Mouse (Mus musculus): ENCODE measurements around the gene Olfr432.

DNA sequence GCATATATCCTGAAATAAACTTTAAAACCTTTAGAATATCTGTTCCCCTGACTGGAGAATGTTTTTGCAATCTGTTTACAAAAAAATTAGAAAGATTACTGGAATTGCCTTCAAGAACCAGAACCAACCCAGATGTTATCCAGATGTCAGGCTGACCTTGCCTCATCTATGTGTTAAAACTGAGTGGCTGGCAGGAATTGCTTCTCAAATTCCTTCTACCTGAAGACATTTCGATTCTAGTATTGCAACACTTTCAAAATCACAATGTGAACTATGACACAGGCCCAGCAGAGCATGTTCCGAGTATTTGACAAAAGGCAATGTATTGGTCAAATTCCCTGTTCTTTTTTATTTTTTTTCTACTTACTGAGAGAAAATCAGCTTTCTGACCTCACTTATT is 4.6 kb upstream of the Olfr432 start:
- TF ChIP-seq POLR2A (IDR thresholded peaks at IDR 0.05; ENCODE audit: borderline replicate concordance, insufficient read depth, low read length) (no peak), CTCF (IDR thresholded peaks at IDR 0.05; ENCODE audit: borderline replicate concordance, insufficient read depth, low read depth, low read length) (no peak)

All from cerebellum, adult 2 months (tissue).